Mouse (Mus musculus): ENCODE measurements around the gene Set.
"Not testable (repeated sequence)": the region's sequence is repeated elsewhere in the genome, so short reads cannot be mapped to it uniquely, and the experiment has no call there.

The Set gene

GRCm38 (mm10) chr2:30057223-30057904 lies at the start of gene Set:
Gene Set (plus strand): TSS chr2:30057378.
- DNase-seq = peak; percentile 27 to 28

GRCm38 (mm10) chr2:30009101-30009500 lies 48.1 kb upstream of the Set start:
- DNase-seq = no peak

GRCm38 (mm10) chr2:30010840-30011281 lies 46.3 kb upstream of the Set start:
- peak; percentile 21 to 70 for DNase-seq

- peak; percentile 49 to 74 for DNase-seq
Measured at GRCm38 (mm10) chr2:30014326-30014966, 42.7 kb upstream of the Set start.

- DNase-seq = no peak
Measured at GRCm38 (mm10) chr2:30025454-30025853, 31.7 kb upstream of the Set start.

GRCm38 (mm10) chr2:30026997-30027396 lies 30.2 kb upstream of the Set start:
- DNase-seq = no peak

- DNase-seq = peak in 1 of 2 experiments; percentile 22
Measured at GRCm38 (mm10) chr2:30032244-30032846, 24.8 kb upstream of the Set start.

GRCm38 (mm10) chr2:30032957-30033356 lies 24.2 kb upstream of the Set start:
- DNase-seq = no peak

GRCm38 (mm10) chr2:30037762-30038161 lies 19.4 kb upstream of the Set start:
- DNase-seq = no peak

GRCm38 (mm10) chr2:30038370-30038769 lies 18.8 kb upstream of the Set start:
- no peak for DNase-seq

- DNase-seq = no peak
Measured at GRCm38 (mm10) chr2:30039687-30040086, 17.5 kb upstream of the Set start.

- DNase-seq = peak; percentile 82 to 86
Measured at GRCm38 (mm10) chr2:30042445-30042844, 14.7 kb upstream of the Set start.

- no peak for DNase-seq
Measured at GRCm38 (mm10) chr2:30044550-30044949, 12.6 kb upstream of the Set start.

GRCm38 (mm10) chr2:30047127-30047526 lies 10.1 kb upstream of the Set start:
- no peak for DNase-seq

GRCm38 (mm10) chr2:30048101-30048501 lies 9.1 kb upstream of the Set start:
- DNase-seq = no peak

- DNase-seq = peak; percentile 98 to 99
Measured at GRCm38 (mm10) chr2:30048699-30049388, 8.3 kb upstream of the Set start, which contains the start of gene Wdr34. Gene Wdr34 (minus strand): TSS chr2:30048881.

- no peak for DNase-seq
Measured at GRCm38 (mm10) chr2:30049831-30050230, 7.3 kb upstream of the Set start.

- DNase-seq = no peak
Measured at GRCm38 (mm10) chr2:30051992-30052761, 5.0 kb upstream of the Set start.

- DNase-seq = not testable (repeated sequence)
Measured at GRCm38 (mm10) chr2:30055310-30055709, 1.9 kb upstream of the Set start.

GRCm38 (mm10) chr2:30056736-30057135 lies 442 bp upstream of the Set start:
- no peak for DNase-seq

GRCm38 (mm10) chr2:30058418-30058817 lies 1.2 kb downstream of the Set start:
- no peak for DNase-seq

All from lung, postnatal 4 days (tissue).